Mouse (Mus musculus) heart, adult 10 weeks (tissue): ENCODE measurements around the gene Sp4. TPM values are rescaled to one million over a fixed set of nuclear protein-coding genes. Genes with fewer than 3 reads are reported as not detected.

Source experiments
- polyA plus RNA-seq: library from polyadenylated mRNA; stranded (reverse); fragments of 350-450 nt; fragmentation: Illumina TruSeq; extraction: RNeasy Lipid Tissue Mini Kit (QIAGEN cat#74804); gene quantifications from one replicate; pipeline ENCODE4 v1.2.3, GENCODE M21; 2014; ENCODE audit warnings: low read depth, low replicate concordance

Sp4 gene
- 7.3 TPM for polyA plus RNA-seq

DNA sequence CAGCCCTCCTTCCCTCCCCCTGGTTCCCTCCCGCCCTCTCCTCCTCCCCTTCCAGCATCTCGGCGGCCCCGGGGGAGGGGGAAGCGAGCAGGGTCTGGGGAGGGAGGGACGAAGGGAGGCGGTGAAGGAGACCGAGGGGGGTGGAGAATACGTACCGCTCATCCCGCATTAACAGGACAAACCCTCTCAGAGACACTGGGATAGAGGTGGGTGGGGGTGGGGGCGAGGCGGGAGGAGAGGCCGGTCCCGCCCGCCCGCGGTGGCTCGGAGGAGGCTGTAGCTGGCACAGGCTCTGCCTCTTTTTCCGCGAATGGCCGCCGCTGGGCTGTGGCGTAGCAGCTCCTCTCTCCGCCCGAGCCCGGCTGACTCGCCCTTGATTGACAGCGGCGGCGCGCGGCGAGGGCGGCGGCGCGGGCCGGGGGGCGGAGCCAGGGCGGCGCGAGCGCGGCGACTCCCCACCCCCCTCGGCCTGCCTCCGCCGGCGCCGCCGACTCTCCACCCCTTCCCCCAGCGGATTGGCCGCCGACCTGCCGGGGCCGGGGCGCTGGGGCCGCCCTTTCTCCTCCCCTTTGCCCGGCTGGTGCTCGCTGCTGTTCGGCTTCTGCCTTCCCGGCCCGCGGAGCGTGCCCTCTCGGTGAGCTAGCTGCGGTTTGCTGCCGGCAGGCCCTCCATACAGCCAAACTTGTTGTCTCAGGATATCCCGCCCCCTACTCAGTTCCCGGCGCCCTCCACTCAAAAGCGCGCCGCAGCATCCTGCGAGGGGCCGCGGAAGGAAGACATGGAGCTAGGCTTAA, at the start of gene Sp4:
TSS of gene Sp4 (minus strand) at position 369 of the 794 bp plus-strand sequence.

DNA sequence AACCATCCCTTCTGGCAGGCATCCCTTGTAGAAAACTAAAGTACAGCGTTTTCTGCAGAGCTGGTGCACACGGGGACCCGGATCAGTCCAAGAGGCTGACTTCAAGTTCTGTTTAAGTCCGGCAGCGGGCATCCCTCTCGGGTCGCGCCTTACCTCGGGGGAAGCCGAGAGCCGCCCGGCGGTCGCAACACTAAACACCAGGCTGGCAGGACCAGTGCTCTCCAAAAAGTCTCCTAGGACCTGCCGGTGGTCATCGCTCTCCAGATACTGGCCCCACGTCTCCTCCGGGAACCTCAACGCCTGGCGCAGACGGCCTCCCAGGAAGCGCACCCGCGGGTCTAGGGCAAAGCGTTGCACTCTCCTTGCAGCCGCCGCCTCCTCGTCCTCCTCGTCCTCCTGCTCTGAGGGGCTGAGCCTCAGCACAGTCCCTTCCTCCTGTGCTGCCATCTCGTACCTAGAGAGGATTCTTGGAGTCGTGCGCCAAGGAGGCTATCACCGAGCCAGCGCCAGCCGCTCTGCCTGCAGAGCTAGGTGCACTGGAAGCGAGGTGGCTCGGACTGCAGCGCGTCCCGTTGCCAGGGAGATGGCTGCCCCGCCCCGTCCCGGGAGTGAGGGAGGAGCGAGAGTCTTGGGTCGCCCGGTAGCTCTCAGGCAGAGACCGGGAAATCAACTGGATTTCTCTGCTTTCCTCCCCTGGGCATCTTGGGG, 102.7 kb downstream of the Sp4 start, which contains the start of gene Dnah11:
TSS of gene Dnah11 (minus strand) at position 658 of the 708 bp plus-strand sequence.

Other genes starting within 250 kb of the Sp4 start
- not detected for gene Dnah11, start 102.4 kb downstream of the Sp4 start, polyA plus RNA-seq